Mouse (Mus musculus): ENCODE data around the gene Ccs.
"Not testable (repeated sequence)": the region's sequence is repeated elsewhere in the genome, so short reads cannot be mapped to it uniquely, and the experiment has no call there.

Gene Ccs

GRCm38 (mm10) chr19:4839149-4839548 lies at the start of gene Ccs, which contains the start of gene Ccdc87:
Gene Ccs (minus strand): TSS chr19:4839332.
Gene Ccdc87 (plus strand): TSS chr19:4839366.
- peak; percentile 94 for DNase-seq

GRCm38 (mm10) chr19:4883961-4884360 lies 44.8 kb upstream of the Ccs start:
- DNase-seq, result no peak

- no peak for DNase-seq
These were observed 40.2 kb upstream of the Ccs start for GRCm38 (mm10) chr19:4879324-4879703.

- peak; percentile 96 for DNase-seq
These were observed 39.5 kb upstream of the Ccs start, which contains the start of gene Zdhhc24 for GRCm38 (mm10) chr19:4878405-4879323. Gene Zdhhc24 (plus strand): TSS chr19:4878668.

GRCm38 (mm10) chr19:4877785-4878184 lies 38.7 kb upstream of the Ccs start, which contains the start of gene Actn3:
Gene Actn3 (minus strand): TSS chr19:4877909.
- DNase-seq, result no peak

GRCm38 (mm10) chr19:4876755-4877154 lies 37.6 kb upstream of the Ccs start:
- DNase-seq, result no peak

- DNase-seq, result no peak
These were observed 37.1 kb upstream of the Ccs start for GRCm38 (mm10) chr19:4876241-4876640.

GRCm38 (mm10) chr19:4874613-4875012 lies 35.5 kb upstream of the Ccs start:
- DNase-seq, result not testable (repeated sequence)

GRCm38 (mm10) chr19:4865147-4865546 lies 26.0 kb upstream of the Ccs start:
- no peak for DNase-seq

- DNase-seq, result no peak
These were observed 23.9 kb upstream of the Ccs start for GRCm38 (mm10) chr19:4863048-4863447.

GRCm38 (mm10) chr19:4859081-4859480 lies 19.9 kb upstream of the Ccs start:
- DNase-seq, result no peak

- no peak for DNase-seq
These were observed 16.8 kb upstream of the Ccs start for GRCm38 (mm10) chr19:4855951-4856350.

GRCm38 (mm10) chr19:4855470-4855820 lies 16.3 kb upstream of the Ccs start:
- no peak for DNase-seq

- peak; percentile 90 for DNase-seq
These were observed 15.7 kb upstream of the Ccs start, which contains the start of gene Ctsf for GRCm38 (mm10) chr19:4854552-4855469. Gene Ctsf (plus strand): TSS chr19:4855130.

GRCm38 (mm10) chr19:4850281-4850680 lies 11.1 kb upstream of the Ccs start:
- no peak for DNase-seq

GRCm38 (mm10) chr19:4849800-4850199 lies 10.7 kb upstream of the Ccs start:
- no peak for DNase-seq

GRCm38 (mm10) chr19:4847490-4847889 lies 8.4 kb upstream of the Ccs start:
- DNase-seq, result no peak

- DNase-seq, result no peak
These were observed 6.7 kb upstream of the Ccs start for GRCm38 (mm10) chr19:4845846-4846245.

GRCm38 (mm10) chr19:4842611-4843010 lies 3.5 kb upstream of the Ccs start:
- no peak for DNase-seq

GRCm38 (mm10) chr19:4840848-4841247 lies 1.7 kb upstream of the Ccs start:
- DNase-seq, result no peak

- DNase-seq, result no peak
These were observed 499 bp downstream of the Ccs start for GRCm38 (mm10) chr19:4838526-4839140.

- no peak for DNase-seq
These were observed 2.1 kb downstream of the Ccs start for GRCm38 (mm10) chr19:4837049-4837448.

GRCm38 (mm10) chr19:4836096-4836495 lies 3.0 kb downstream of the Ccs start:
- no peak for DNase-seq
